Mouse (Mus musculus): ENCODE data around the gene Adamtsl2. TPM values are rescaled to one million over a fixed set of nuclear protein-coding genes. Genes with fewer than 3 reads are reported as not detected.

The Adamtsl2 gene
- total and polyA plus RNA-seq, 3 experiments: 9.2 to 27.0 (median 18.9) TPM

DNA sequence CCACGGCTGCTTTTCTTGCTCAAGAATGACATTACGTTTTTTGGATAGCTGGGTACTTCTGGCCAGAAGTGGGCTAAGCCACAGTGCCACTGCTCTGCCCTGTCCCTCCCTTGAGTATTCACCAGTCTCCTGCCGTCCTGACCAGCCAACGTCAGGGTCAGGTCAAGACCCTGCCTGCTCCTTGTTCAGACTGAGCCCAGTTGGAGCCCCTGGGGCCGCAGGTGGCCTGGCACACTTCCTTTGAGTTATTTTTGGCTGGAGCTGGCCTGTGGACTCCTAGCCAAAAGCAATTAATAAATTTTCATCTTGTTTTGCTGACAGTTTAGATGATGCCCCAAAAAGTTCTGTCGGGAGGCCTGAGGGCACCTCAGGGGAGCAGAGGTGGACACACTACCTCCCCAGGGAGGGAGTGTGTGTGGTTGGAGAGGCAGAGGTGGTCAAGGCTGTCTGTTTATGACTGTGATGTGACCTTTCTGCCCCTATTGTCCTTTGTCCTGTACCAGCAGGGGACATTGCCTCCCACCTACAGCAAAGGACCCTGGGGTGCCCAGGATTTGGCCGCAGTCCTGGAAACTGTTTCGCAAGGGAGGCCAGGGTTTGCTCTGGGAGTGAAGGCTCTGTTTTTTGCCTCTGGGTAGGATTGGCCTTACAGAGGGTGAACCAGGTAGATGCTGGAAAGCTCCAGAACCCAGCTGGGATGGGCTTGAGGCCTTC lies 36.9 kb upstream of the Adamtsl2 start:
- Histone ChIP-seq H3K27ac (no peak overlapping the region), H3K27me3 (ENCODE audit: control insufficient read depth, insufficient read depth, low read length) (no peaks in the 10 kb centered on the region), H3K36me3 (ENCODE audit: control insufficient read depth, insufficient read depth, low read length) (no peaks in the 10 kb centered on the region), H3K4me1 (ENCODE audit: control insufficient read depth, insufficient read depth, low read length) (peaks cover 16% of the 10 kb centered on the region), H3K9ac (ENCODE audit: low read depth, low read length) (no peak overlapping the region), H3K4me3 (no peak overlapping the region), H3K79me2 (replicated peaks; ENCODE audit: control insufficient read depth, insufficient read depth, low read length) (no peaks in the 10 kb centered on the region)
- 56% methylated on average over 8 of the region's 8 CpGs for WGBS
- no peak for DNase-seq
- intact Hi-C loops (cut with DNase I): loop anchor here (2.0 kb wide), 1 partner anchor 81 kb away; no protein-coding TSS in a partner anchor
- TF ChIP-seq CTCF (IDR thresholded peaks at IDR 0.05): no peak
- TF ChIP-seq POLR2A (IDR thresholded peaks at IDR 0.05; ENCODE audit: insufficient read depth, low read depth, low read length): no peak
- no peak for TF ChIP-seq EP300 (IDR thresholded peaks at IDR 0.05; ENCODE audit: insufficient read depth, low read depth, low read length)

DNA sequence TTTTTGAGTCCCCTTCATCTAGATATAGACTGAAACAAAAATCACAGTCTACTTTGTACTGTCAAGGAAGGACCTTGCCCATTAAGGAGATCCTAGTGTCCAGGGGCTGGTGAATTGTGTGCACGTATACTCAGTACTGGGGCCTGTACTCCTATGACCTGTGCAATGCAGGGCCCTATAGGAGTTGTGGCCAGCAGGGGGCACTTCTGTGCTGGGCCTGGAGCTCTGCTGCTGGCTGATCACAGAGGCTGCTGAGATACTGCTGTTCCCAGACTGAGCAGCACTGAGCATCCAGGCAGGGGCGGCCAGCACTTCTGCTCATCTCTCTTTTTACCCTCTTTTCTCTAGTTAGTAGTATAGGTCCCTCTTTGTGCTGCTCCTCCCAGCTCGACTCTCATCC lies 35.7 kb upstream of the Adamtsl2 start:
- H3K27me3 ChIP-seq (ENCODE audit: control insufficient read depth, insufficient read depth, low read length): no peaks in the 10 kb centered on the region
- no peaks in the 10 kb centered on the region for H3K79me2 ChIP-seq (replicated peaks; ENCODE audit: control insufficient read depth, insufficient read depth, low read length)
- no peak overlapping the region for H3K9ac ChIP-seq (ENCODE audit: low read depth, low read length)
- no peak overlapping the region for H3K27ac ChIP-seq
- WGBS: 22% methylated on average over 3 of the region's 3 CpGs
- TF ChIP-seq POLR2A (IDR thresholded peaks at IDR 0.05; ENCODE audit: insufficient read depth, low read depth, low read length): no peak
- TF ChIP-seq EP300 (IDR thresholded peaks at IDR 0.05; ENCODE audit: insufficient read depth, low read depth, low read length): peak; percentile 80
- peak; percentile 88 for TF ChIP-seq CTCF (IDR thresholded peaks at IDR 0.05)
- intact Hi-C loops (cut with DNase I): loop anchor here (1.0 to 2.0 kb wide), 2 partner anchors 79 to 194 kb away; no protein-coding TSS in a partner anchor
- H3K4me1 ChIP-seq (ENCODE audit: control insufficient read depth, insufficient read depth, low read length): peaks cover 16% of the 10 kb centered on the region
- peak; percentile 85 to 88 for DNase-seq
- no peak overlapping the region for H3K4me3 ChIP-seq
- H3K36me3 ChIP-seq (ENCODE audit: control insufficient read depth, insufficient read depth, low read length): no peaks in the 10 kb centered on the region

DNA sequence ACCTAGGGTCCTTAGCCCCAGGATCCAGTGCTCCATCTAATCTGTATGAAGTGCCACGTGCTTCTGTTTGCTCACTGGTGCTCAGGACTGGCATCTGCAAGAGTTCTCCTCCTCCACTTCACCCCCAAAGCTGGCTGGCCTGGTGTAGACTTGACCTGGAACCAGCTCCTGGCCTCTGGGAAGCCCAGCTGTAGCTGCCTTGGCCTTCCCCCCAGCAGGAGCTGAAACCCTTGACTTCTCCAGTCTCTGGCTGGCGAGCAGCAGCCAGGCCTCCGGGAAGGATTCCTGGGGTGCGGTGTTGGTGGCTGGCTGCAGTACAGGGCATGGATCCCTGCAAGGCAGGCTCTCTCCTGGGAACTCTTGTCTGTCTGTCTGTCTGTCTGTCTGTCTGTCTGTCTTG lies 35.0 kb upstream of the Adamtsl2 start:
- Histone ChIP-seq H3K4me1 (ENCODE audit: control insufficient read depth, insufficient read depth, low read length) (peaks cover 16% of the 10 kb centered on the region), H3K27ac (no peak overlapping the region), H3K36me3 (ENCODE audit: control insufficient read depth, insufficient read depth, low read length) (no peaks in the 10 kb centered on the region), H3K27me3 (ENCODE audit: control insufficient read depth, insufficient read depth, low read length) (no peaks in the 10 kb centered on the region), H3K9ac (ENCODE audit: low read depth, low read length) (no peak overlapping the region), H3K4me3 (no peak overlapping the region), H3K79me2 (replicated peaks; ENCODE audit: control insufficient read depth, insufficient read depth, low read length) (no peaks in the 10 kb centered on the region)
- WGBS: 60% methylated on average over 4 of the region's 4 CpGs
- TF ChIP-seq EP300 (IDR thresholded peaks at IDR 0.05; ENCODE audit: insufficient read depth, low read depth, low read length): no peak
- DNase-seq: peak; percentile 60 to 67
- intact Hi-C loops (cut with DNase I): no loop called here

DNA sequence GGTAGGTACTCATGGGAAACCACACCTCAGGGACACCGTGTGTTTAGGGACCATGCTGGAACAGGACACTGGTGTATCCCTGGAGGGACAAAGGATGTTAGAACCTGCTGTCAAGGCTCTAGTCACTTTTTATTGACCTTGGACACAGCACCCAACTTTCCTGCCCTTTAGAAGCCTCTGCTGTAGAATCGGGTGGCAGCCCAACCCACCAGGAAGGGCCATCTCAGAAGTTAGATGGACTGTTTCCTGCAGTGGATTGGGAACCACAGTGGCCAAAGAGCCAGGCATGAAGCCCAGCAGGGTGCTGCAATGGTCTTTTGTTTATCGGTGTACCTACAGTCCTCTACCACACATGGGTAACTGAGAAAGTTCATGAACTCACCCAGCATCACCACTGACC lies 34.5 kb upstream of the Adamtsl2 start:
- TF ChIP-seq POLR2A (IDR thresholded peaks at IDR 0.05; ENCODE audit: insufficient read depth, low read depth, low read length) (no peak), CTCF (IDR thresholded peaks at IDR 0.05) (no peak), EP300 (IDR thresholded peaks at IDR 0.05; ENCODE audit: insufficient read depth, low read depth, low read length) (no peak)
- Histone ChIP-seq H3K27ac (no peak overlapping the region), H3K36me3 (ENCODE audit: control insufficient read depth, insufficient read depth, low read length) (no peaks in the 10 kb centered on the region), H3K4me3 (no peak overlapping the region), H3K9ac (ENCODE audit: low read depth, low read length) (no peak overlapping the region), H3K4me1 (ENCODE audit: control insufficient read depth, insufficient read depth, low read length) (peaks cover 16% of the 10 kb centered on the region), H3K79me2 (replicated peaks; ENCODE audit: control insufficient read depth, insufficient read depth, low read length) (no peaks in the 10 kb centered on the region), H3K27me3 (ENCODE audit: control insufficient read depth, insufficient read depth, low read length) (no peaks in the 10 kb centered on the region)
- intact Hi-C loops (cut with DNase I): no loop called here
- 48% methylated on average over 3 of the region's 3 CpGs for WGBS
- peak in 1 of 2 experiments; percentile 28 for DNase-seq

DNA sequence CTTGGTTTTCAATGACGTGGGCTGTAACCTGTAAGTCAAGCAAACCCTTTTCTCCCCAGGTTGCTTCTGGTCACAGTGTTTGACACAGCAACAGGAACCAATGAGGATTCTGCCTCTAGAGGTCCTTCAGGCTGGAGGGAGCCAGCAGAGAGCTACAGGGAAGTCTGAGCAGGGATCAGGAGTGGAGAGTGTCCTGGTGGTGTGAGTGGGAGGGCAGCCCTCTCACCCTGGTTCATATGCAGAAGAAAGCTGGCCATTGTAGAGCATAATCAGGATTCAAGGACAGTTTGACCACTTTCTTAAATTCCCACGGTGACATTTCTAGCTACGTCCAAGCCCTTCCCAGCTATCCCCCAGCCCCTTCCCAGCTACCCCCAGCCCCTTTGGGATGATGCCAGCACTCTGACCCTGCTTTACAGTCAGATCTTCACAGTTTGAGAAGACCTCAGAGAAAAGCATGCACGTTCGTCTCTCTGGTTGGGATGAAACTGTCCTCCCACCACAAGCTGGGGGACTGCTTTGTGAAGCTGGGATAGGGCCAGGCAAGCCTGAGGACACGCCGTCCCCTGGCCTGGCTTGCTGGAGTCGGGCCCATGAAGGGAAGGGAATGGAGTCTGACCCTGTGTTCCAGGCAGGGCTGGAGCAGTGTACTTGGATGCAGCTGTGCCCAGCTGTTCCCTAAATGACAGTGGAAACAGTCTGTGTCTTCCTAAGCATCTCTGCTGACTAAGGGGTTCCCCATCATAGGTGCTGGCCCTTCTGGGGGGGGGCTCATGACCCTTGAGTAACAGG lies 33.0 kb upstream of the Adamtsl2 start:
- H3K27me3 ChIP-seq (ENCODE audit: control insufficient read depth, insufficient read depth, low read length): no peaks in the 10 kb centered on the region
- peaks cover 15% of the 10 kb centered on the region for H3K4me1 ChIP-seq (ENCODE audit: control insufficient read depth, insufficient read depth, low read length)
- H3K9ac ChIP-seq (ENCODE audit: low read depth, low read length): no peak overlapping the region
- DNase-seq: peak; percentile 85 to 88
- H3K4me3 ChIP-seq: no peak overlapping the region
- H3K27ac ChIP-seq: peak overlapping the region; percentile 26; the same call in 1 of the 2 replicates
- no peaks in the 10 kb centered on the region for H3K79me2 ChIP-seq (replicated peaks; ENCODE audit: control insufficient read depth, insufficient read depth, low read length)
- intact Hi-C loops (cut with DNase I): no loop called here
- 49% methylated on average over 8 of the region's 8 CpGs for WGBS
- no peaks in the 10 kb centered on the region for H3K36me3 ChIP-seq (ENCODE audit: control insufficient read depth, insufficient read depth, low read length)
- no peak for TF ChIP-seq CTCF (IDR thresholded peaks at IDR 0.05)
- peak; percentile 94 for TF ChIP-seq EP300 (IDR thresholded peaks at IDR 0.05; ENCODE audit: insufficient read depth, low read depth, low read length)
- TF ChIP-seq POLR2A (IDR thresholded peaks at IDR 0.05; ENCODE audit: insufficient read depth, low read depth, low read length): peak; percentile 36; the same call in 1 of the 2 replicates

DNA sequence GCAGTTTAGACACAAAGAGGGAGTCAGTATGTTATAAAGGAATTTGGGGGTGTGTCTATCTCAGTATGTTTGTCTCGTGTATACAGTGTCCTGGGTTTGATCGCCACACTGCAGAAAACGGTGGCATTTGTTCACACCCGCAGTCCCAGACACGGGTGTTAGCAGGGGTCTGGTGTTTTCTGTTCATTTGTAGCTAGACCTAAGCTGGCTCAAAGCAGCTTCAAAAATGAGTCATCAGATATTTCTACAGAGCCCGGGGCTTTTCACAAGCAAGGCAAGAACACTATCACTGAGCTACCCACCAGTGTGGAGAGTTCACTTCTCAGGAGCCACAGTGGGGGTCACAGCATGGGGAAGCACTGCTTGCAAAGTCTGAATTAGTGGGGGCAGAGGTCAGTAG lies 29.8 kb upstream of the Adamtsl2 start:
- no peak for TF ChIP-seq EP300 (IDR thresholded peaks at IDR 0.05; ENCODE audit: insufficient read depth, low read depth, low read length)
- TF ChIP-seq POLR2A (IDR thresholded peaks at IDR 0.05; ENCODE audit: insufficient read depth, low read depth, low read length): no peak
- no peak for TF ChIP-seq CTCF (IDR thresholded peaks at IDR 0.05)
- H3K27me3 ChIP-seq (ENCODE audit: control insufficient read depth, insufficient read depth, low read length): no peaks in the 10 kb centered on the region
- H3K27ac ChIP-seq: no peak overlapping the region
- WGBS: 76% methylated on average over 6 of the region's 6 CpGs
- DNase-seq: no peak
- no peaks in the 10 kb centered on the region for H3K79me2 ChIP-seq (replicated peaks; ENCODE audit: control insufficient read depth, insufficient read depth, low read length)
- no peak overlapping the region for H3K9ac ChIP-seq (ENCODE audit: low read depth, low read length)
- no peaks in the 10 kb centered on the region for H3K36me3 ChIP-seq (ENCODE audit: control insufficient read depth, insufficient read depth, low read length)
- intact Hi-C loops (cut with DNase I): no loop called here
- no peak overlapping the region for H3K4me3 ChIP-seq
- H3K4me1 ChIP-seq (ENCODE audit: control insufficient read depth, insufficient read depth, low read length): peaks cover 14% of the 10 kb centered on the region
